Mouse (Mus musculus) brown adipose tissue, adult 24 weeks (tissue): ENCODE data around the gene Qpct. TPM values are rescaled to one million over a fixed set of nuclear protein-coding genes. Genes with fewer than 3 reads are reported as not detected.
"Not testable (repeated sequence)": the region's sequence is repeated elsewhere in the genome, so short reads cannot be mapped to it uniquely, and the experiment has no call there.

Source experiments
- H3K27ac ChIP-seq: fragments of 200-500 bp; replicated peaks from 2 replicates; pipeline ENCODE4 v1.5.1; 2012; ENCODE audit warnings: low read depth, mild to moderate bottlenecking, low read length
- H3K4me1 ChIP-seq: fragments of 200-500 bp; 2 replicates; pipeline ENCODE4 v1.6.1; 2012; ENCODE audit warnings: low read length, mixed read lengths; ENCODE audit not compliant: control insufficient read depth, insufficient read depth, insufficient read length
- H3K4me3 ChIP-seq: fragments of 200-500 bp; 2 replicates; pipeline ENCODE4 v1.5.1; 2012; ENCODE audit warnings: low read depth, mild to moderate bottlenecking, low read length, moderate library complexity; ENCODE audit not compliant: insufficient read depth
- polyA plus RNA-seq: library from polyadenylated mRNA; stranded (reverse); fragments of >200 nt; gene quantifications from 2 replicates; pipeline ENCODE4 v1.2.4, GENCODE M21; 2012; ENCODE audit not compliant: missing spikeins, insufficient read depth, insufficient read length

Gene Qpct
- polyA plus RNA-seq, 1 experiment: 4.0 TPM

DNA sequence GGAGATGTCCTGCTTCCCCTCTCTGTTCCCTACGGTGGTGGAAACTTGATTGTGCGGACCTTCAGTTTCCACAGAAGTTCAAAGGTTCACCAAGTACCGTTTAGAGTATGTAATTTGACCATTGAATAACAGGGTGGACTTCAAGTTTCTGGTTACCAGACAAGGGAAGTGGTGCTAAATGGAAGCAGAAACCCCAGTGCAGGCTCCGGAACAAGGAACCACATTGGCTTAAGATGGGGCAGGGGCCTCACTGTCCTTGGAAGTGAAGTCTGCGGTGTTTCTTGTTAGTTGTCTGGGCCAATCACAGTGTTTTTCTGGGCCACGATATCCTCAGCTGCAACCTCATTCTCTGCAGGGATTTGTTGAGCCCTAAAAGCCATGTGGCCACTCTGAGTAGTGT, 56.5 kb downstream of the Qpct start:
- H3K27ac ChIP-seq: no peak overlapping the region
- no peaks in the 10 kb centered on the region for H3K4me1 ChIP-seq
- H3K4me3 ChIP-seq: no peak overlapping the region

DNA sequence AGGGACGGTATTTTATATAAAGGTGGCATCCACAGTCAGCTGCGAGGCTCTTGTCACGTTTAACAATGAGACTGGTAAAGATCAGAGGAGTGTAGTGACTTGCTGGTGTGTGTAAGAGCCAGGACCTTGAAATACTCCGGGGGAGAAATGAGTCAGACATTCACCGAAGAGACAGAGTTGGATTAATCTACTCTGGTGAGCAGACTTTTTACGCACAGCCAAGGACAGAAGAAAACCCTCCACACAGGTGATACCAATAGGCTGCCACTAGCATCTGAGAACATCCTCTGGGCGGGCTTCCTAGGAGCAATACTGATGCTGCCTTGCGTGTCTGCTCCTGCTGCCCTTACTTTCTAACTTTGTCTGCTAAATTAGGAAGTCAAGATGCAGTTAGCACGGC, 57.9 kb downstream of the Qpct start:
- Histone ChIP-seq H3K4me3 (no peak overlapping the region), H3K4me1 (no peaks in the 10 kb centered on the region), H3K27ac (no peak overlapping the region)

DNA sequence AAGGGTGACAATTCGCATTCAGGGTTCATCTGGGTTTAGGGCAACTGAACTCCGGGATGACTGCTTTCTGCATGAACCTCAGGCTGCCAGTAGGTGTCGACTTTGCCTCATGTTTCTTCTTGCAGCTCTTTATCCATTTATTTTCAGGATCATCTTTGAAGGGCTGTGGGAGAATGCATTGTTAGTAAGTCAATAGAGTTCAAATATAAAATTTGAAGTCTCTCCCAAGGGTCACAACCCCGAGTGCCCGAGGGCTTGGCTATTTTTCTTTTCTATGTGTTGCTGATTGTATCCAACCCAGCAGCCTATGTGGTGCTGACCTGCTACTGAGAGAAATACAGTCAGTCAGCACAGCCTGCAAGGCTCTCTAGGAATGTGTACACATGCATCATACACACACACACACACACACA, 59.2 kb downstream of the Qpct start:
- Histone ChIP-seq H3K27ac (no peak overlapping the region), H3K4me1 (no peaks in the 10 kb centered on the region), H3K4me3 (no peak overlapping the region)

DNA sequence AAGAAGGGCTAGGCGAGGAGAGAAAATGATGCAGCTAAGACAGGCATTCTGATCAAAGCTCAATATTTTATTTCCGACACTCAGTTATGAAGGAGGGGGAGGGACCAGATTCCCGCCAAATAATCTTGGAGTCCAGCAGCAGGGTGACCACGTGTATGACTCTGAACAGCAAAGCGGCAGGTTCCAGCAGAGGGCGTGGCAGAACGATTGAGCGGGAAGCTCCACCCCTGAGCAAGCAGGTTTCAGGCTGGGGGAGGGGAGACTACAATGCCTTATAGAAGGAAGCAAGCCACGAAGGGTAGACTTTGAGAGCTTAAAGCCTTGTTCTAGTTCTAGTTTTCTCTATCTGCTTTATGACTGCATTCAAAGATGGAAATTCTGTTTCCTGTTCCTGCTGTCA, 63.5 kb downstream of the Qpct start:
- H3K27ac ChIP-seq, H3K4me1 ChIP-seq, H3K4me3 ChIP-seq: not testable (repeated sequence)

DNA sequence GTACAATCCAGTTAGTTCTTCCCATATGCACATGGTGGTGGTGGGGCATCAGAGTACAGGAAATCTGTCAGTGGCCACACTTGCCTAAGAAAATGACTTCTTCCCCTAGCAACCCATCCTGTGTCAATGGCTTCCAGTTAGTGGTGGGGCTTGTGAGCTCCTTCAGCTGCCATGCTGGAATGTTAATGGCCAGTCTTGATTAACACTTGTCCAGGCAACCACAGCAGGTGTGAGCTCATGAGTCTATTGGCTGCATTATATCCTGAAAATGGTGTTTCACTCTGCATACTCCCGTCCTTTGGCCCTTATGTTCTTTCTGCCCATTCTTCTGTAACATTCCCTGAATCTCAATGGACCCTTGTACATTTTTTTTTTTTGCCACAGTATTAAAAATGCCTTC, 67.4 kb downstream of the Qpct start:
- H3K4me3 ChIP-seq: no peak overlapping the region
- H3K4me1 ChIP-seq: no peaks in the 10 kb centered on the region
- H3K27ac ChIP-seq: no peak overlapping the region

DNA sequence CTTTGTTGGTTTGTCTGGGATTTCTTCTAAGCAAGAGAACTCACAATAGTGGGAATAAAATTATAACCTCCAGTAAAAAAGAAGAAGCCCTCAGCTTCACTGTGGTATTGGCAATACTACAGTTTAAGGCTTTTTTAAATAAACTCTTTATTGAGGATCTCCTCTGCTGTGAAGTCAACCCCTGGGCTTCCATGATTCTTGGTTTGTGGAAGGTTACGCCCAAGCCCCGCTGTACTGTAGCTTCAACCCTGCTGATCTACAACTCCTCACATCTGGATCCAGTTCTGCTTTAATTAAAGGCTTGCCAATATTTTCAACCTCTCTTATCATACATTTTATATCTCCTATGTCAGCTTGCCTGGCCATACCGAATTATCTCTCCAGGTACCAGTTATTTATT, 68.6 kb downstream of the Qpct start:
- Histone ChIP-seq H3K4me1 (no peaks in the 10 kb centered on the region), H3K4me3 (no peak overlapping the region), H3K27ac (no peak overlapping the region)

DNA sequence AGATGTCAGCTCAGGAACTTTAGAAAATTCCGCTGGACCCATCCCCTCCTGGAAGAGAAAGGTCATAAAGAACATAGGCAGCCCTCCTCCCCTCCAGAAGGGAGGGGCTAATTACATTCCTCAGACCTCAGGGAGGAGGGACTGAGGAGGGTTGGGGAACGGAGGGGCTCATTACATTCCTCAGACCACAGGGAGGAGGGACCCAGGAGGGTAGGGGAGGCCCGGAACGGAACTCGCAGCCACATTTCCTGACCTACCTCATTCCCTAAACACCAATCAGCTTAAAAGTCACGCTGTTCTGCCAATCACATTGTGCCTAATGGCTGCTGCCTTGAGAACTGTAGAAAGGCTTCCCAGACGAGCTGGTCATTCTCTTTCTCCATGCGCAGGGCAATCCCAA, 82.0 kb downstream of the Qpct start:
- no peaks in the 10 kb centered on the region for H3K4me1 ChIP-seq
- H3K4me3 ChIP-seq: no peak overlapping the region
- H3K27ac ChIP-seq: no peak overlapping the region

DNA sequence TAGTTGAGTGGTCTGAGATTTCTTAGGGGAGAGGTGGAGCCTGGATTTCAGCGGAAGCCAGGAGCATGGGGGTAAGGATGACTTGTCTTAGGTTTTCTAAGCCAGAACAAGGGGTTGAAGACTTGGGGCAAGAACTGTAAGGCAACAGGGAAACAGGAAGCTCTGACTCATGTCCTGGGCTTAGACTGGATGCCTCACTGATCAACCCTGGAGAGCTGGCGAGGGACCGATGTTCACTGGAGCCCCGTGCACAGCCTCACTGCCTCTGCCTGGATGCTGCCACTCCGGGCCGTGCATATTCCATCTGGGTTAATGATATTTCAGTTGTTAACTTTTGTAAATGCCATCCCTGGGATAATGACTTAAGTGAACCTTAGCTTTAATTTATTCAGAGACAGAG, 84.1 kb downstream of the Qpct start:
- H3K27ac ChIP-seq: no peak overlapping the region
- no peak overlapping the region for H3K4me3 ChIP-seq
- no peaks in the 10 kb centered on the region for H3K4me1 ChIP-seq

DNA sequence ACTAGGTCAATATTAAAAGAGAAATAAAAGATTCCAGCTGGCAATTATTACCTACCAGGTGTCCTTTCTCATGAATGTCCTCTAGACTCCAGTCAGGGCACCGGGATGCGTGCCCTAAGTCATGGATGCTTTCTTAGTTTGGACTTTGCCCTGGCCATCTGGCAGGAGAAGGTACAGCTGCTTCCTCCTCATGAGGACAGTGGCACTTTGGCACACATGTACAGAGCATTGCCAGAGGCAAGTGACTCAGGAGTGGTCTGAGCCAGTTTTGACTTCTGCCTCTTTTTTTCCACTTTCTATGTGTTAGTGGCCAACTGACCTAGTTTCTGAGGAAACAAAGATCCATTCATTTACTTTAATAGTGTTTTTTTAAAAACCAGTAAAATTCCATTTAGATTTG, 84.7 kb downstream of the Qpct start:
- Histone ChIP-seq H3K4me3 (no peak overlapping the region), H3K27ac (no peak overlapping the region), H3K4me1 (no peaks in the 10 kb centered on the region)

Other genes with a start within 250 kb of the Qpct start
- gene Heatr5b, start 216.5 kb upstream of the Qpct start, polyA plus RNA-seq: 24.7 and 32.8 TPM in 2 replicates
- gene Gpatch11, start 216.3 kb upstream of the Qpct start, polyA plus RNA-seq: 39.0 and 60.0 TPM in 2 replicates
- gene Eif2ak2, start 169.3 kb upstream of the Qpct start, polyA plus RNA-seq: 10.0 and 12.0 TPM in 2 replicates
- not detected in 2 replicates for gene Sult6b1, start 144.9 kb upstream of the Qpct start, polyA plus RNA-seq
- 88.0 and 93.4 TPM in 2 replicates for gene Cebpzos, start 135.4 kb upstream of the Qpct start, polyA plus RNA-seq
- gene Cebpz, start 114.8 kb upstream of the Qpct start, polyA plus RNA-seq: 23.0 and 27.2 TPM in 2 replicates
- 69.0 and 96.7 TPM in 2 replicates for gene Ndufaf7, start 114.8 kb upstream of the Qpct start, polyA plus RNA-seq
- gene Prkd3, start 31.1 kb upstream of the Qpct start, polyA plus RNA-seq: 8.6 and 12.2 TPM in 2 replicates